Mouse (Mus musculus): ENCODE measurements around the gene Sdc1.

Gene Sdc1

GRCm38 (mm10) chr12:8824995-8825703, 54.0 kb downstream of the Sdc1 start:
- CTCF ChIA-PET = no interaction called here

- CTCF ChIA-PET = interaction anchor here (0.6 kb wide), 2 partner anchors 85 to 114 kb away, joined by 3 to 6 read pairs; no protein-coding TSS in a partner anchor
Observed at GRCm38 (mm10) chr12:8827014-8827715, 56.0 kb downstream of the Sdc1 start.

GRCm38 (mm10) chr12:8829032-8829660, 58.0 kb downstream of the Sdc1 start:
- CTCF ChIA-PET = no interaction called here

GRCm38 (mm10) chr12:8829661-8830040, 58.5 kb downstream of the Sdc1 start:
- CTCF ChIA-PET = interaction anchor here (0.6 kb wide), 1 partner anchor 18 kb away, joined by 8 read pairs; no protein-coding TSS in a partner anchor

GRCm38 (mm10) chr12:8830967-8831635, 60.0 kb downstream of the Sdc1 start:
- CTCF ChIA-PET = no interaction called here

- CTCF ChIA-PET = no interaction called here
Observed at GRCm38 (mm10) chr12:8831710-8832109, 60.6 kb downstream of the Sdc1 start.

DNA sequence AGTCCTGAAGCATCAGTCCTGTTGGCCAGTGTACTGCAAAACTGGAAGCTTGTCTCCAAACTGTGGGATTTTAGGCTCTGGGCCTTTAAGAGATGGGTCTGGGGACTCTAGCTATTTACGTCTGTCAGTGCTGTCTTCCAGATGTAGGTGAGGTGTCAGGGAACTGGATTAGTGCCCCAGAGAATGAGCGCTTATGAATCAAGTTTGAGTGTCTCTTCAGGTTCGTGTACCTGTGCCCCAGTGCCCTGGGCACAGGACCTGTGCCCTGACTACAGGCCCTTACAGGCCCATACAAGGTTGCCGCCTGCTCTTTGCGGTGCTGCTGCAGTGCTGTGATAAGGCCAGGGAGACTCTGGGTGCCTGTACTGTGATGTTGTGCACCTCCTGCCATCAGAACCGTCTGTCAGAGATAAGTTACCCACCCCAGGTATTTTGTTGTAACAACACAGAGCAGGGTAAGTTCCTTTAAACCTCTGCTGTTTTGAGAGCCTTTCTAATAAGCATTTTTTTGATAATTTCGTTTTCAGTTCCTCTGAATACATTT, 69.7 kb downstream of the Sdc1 start:
- CTCF ChIA-PET = no interaction called here

GRCm38 (mm10) chr12:8842725-8843124, 71.6 kb downstream of the Sdc1 start:
- CTCF ChIA-PET = no interaction called here
